Mouse (Mus musculus) intestine, embryonic 14.5 days (tissue): ENCODE results near the gene Rab5b. TPM values are rescaled to one million over a fixed set of nuclear protein-coding genes. Genes with fewer than 3 reads are reported as not detected.
"Not testable (repeated sequence)": the region's sequence is repeated elsewhere in the genome, so short reads cannot be mapped to it uniquely, and the experiment has no call there.

ENCODE experiments used
- ATAC-seq: fragments of 200-750 bp; cut with Nextera tagmentation; replicated peaks from 2 replicates; pipeline ENCODE4 v1.8.0; 2017; ENCODE audit warnings: low read depth, moderate number of reproducible peaks, moderate TSS enrichment, moderate library complexity; ENCODE audit not compliant: low FRiP score, low TSS enrichment
- DNase-seq: peaks from one replicate; pipeline ENCODE4 v3.0.0-alpha.2; 2018; ENCODE audit warnings: low spot score
- H3K27ac ChIP-seq: fragments of 300-500 bp; sonication (generic); 2 replicates; pipeline ENCODE4 v1.5.1; 2014; ENCODE audit warnings: low read depth, mild to moderate bottlenecking, control low read depth
- H3K27me3 ChIP-seq: fragments of 300-500 bp; sonication (generic); replicated peaks from 2 replicates; pipeline ENCODE4 v1.6.1; 2014; ENCODE audit warnings: low read length, control low read depth; ENCODE audit not compliant: control insufficient read depth, insufficient read depth
- H3K36me3 ChIP-seq: fragments of 300-500 bp; sonication (generic); 2 replicates; pipeline ENCODE4 v1.6.1; 2014; ENCODE audit warnings: low read length, control low read depth; ENCODE audit not compliant: control insufficient read depth, insufficient read depth
- H3K4me1 ChIP-seq: fragments of 300-500 bp; sonication (generic); replicated peaks from 2 replicates; pipeline ENCODE4 v1.6.1; 2014; ENCODE audit warnings: low read length, control low read depth, mixed read lengths; ENCODE audit not compliant: control insufficient read depth, insufficient read depth
- H3K4me2 ChIP-seq: fragments of 300-500 bp; sonication (generic); 2 replicates; pipeline ENCODE4 v1.6.1; 2014; ENCODE audit warnings: low read length
- H3K4me3 ChIP-seq: fragments of 300-500 bp; sonication (generic); 2 replicates; pipeline ENCODE4 v1.5.1; 2014; ENCODE audit warnings: low read depth, low read length, control low read depth, mixed read lengths
- H3K9ac ChIP-seq: fragments of 300-500 bp; sonication (generic); 2 replicates; pipeline ENCODE4 v1.6.1; 2014; ENCODE audit warnings: mild to moderate bottlenecking, low read length
- H3K9me3 ChIP-seq: fragments of 300-500 bp; sonication (generic); 2 replicates; pipeline ENCODE4 v1.6.1; 2016; ENCODE audit warnings: low read length, control low read depth; ENCODE audit not compliant: control insufficient read depth
- WGBS: fragments of 180-500 bp; shearing (Covaris S2); extraction: QIAGEN DNeasy Blood & Tissue Kit; methylation state at CpG from one replicate; pipeline ENCODE4 v1.1.7; 2014; 5-methylcytosine and 5-hydroxymethylcytosine counted together
- polyA plus RNA-seq: library from polyadenylated mRNA; unstranded; fragments of >200 nt; fragmentation: Nextera tagmentation; extraction: Ambion mirVana; gene quantifications from 2 replicates; pipeline ENCODE4 v1.2.1, GENCODE M21; 2014

Gene Rab5b
- polyA plus RNA-seq, 1 experiment from 2014 or later = 59.4 TPM

- ATAC-seq = no peak
These were observed 54.2 kb downstream of the Rab5b start for GRCm38 (mm10) chr10:128641871-128642270.

DNA sequence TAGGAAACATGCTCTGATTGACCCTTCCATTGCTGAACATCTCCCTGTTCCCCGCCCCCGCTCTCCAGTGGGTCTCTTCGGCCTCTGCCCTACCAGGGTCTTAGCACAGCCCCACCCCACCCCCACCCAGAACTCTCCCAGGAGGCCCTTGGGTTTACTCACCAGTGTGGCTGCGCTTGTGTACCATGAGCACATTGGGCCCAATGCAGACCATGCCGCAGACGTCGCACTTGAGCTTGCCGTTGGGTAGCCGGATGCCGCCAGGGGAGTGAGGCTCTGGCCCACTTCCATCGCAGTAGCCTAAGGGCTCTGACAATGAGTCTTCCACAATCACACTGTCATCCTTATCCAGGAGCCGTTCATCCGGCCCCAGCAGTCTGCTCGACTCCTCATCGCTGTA is 55.2 kb downstream of the Rab5b start:
- 91% methylated on average over 15 of the region's 15 CpGs for WGBS

More at GRCm38 (mm10) chr10:128641871-128642270, 54.2 kb downstream of the Rab5b start:
- Histone ChIP-seq H3K27me3 (no peaks in the 10 kb centered on the region; the same call in 1 of the 2 replicates), H3K4me1 (peaks cover 12% of the 10 kb centered on the region), H3K9ac (no peak overlapping the region), H3K27ac (no peak overlapping the region), H3K9me3 (no peaks in the 10 kb centered on the region), H3K4me3 (no peak overlapping the region), H3K36me3 (peaks cover 7% of the 10 kb centered on the region; the same call in 1 of the 2 replicates), H3K4me2 (no peak overlapping the region)
- WGBS = 75% methylated on average over 7 of the region's 7 CpGs
- no peak for DNase-seq

GRCm38 (mm10) chr10:128639999-128640398 is 56.1 kb downstream of the Rab5b start:
- WGBS = 88% methylated on average over 14 of the region's 14 CpGs
- ATAC-seq (no peak), DNase-seq (no peak)
- H3K4me1 ChIP-seq = peaks cover 2% of the 10 kb centered on the region; the same call in 1 of the 2 replicates
- no peak overlapping the region for H3K27ac ChIP-seq
- no peak overlapping the region for H3K9ac ChIP-seq
- H3K27me3 ChIP-seq = no peaks in the 10 kb centered on the region; the same call in 1 of the 2 replicates
- H3K36me3 ChIP-seq = peaks cover 7% of the 10 kb centered on the region; the same call in 1 of the 2 replicates
- no peaks in the 10 kb centered on the region for H3K9me3 ChIP-seq
- no peak overlapping the region for H3K4me2 ChIP-seq
- no peak overlapping the region for H3K4me3 ChIP-seq

More for the DNA sequence above, 55.2 kb downstream of the Rab5b start:
- Histone ChIP-seq H3K9me3 (no peaks in the 10 kb centered on the region), H3K27me3 (no peaks in the 10 kb centered on the region; the same call in 1 of the 2 replicates), H3K9ac (no peak overlapping the region), H3K36me3 (peaks cover 7% of the 10 kb centered on the region; the same call in 1 of the 2 replicates), H3K4me2 (no peak overlapping the region), H3K4me3 (no peak overlapping the region), H3K4me1 (peaks cover 5% of the 10 kb centered on the region; the same call in 1 of the 2 replicates), H3K27ac (no peak overlapping the region)
- no peak for DNase-seq
- ATAC-seq = no peak

GRCm38 (mm10) chr10:128637011-128637410 is 59.1 kb downstream of the Rab5b start:
- Histone ChIP-seq H3K4me1 (no peaks in the 10 kb centered on the region), H3K9ac (no peak overlapping the region), H3K9me3 (no peaks in the 10 kb centered on the region), H3K36me3 (peaks cover 15% of the 10 kb centered on the region; the same call in 1 of the 2 replicates), H3K4me2 (no peak overlapping the region), H3K27ac (no peak overlapping the region), H3K27me3 (no peaks in the 10 kb centered on the region), H3K4me3 (no peak overlapping the region)
- DNase-seq (no peak), ATAC-seq (no peak)
- WGBS = 24% methylated on average over 11 of the region's 11 CpGs

GRCm38 (mm10) chr10:128636561-128636960 is 59.5 kb downstream of the Rab5b start:
- no peaks in the 10 kb centered on the region for H3K4me1 ChIP-seq
- H3K9me3 ChIP-seq = no peaks in the 10 kb centered on the region
- 64% methylated on average over 6 of the region's 6 CpGs for WGBS
- no peaks in the 10 kb centered on the region for H3K27me3 ChIP-seq
- no peak overlapping the region for H3K4me3 ChIP-seq
- ATAC-seq (no peak), DNase-seq (no peak)
- no peak overlapping the region for H3K27ac ChIP-seq
- H3K36me3 ChIP-seq = peaks cover 15% of the 10 kb centered on the region; the same call in 1 of the 2 replicates
- H3K4me2 ChIP-seq = no peak overlapping the region
- no peak overlapping the region for H3K9ac ChIP-seq

- no peak overlapping the region for H3K9ac ChIP-seq
- no peak overlapping the region for H3K27ac ChIP-seq
- no peak overlapping the region for H3K4me2 ChIP-seq
- no peaks in the 10 kb centered on the region for H3K9me3 ChIP-seq
- DNase-seq (no peak), ATAC-seq (no peak)
- H3K4me1 ChIP-seq = no peaks in the 10 kb centered on the region
- no peaks in the 10 kb centered on the region for H3K27me3 ChIP-seq
- no peak overlapping the region for H3K4me3 ChIP-seq
- H3K36me3 ChIP-seq = peaks cover 15% of the 10 kb centered on the region; the same call in 1 of the 2 replicates
- 94% methylated on average over 13 of the region's 13 CpGs for WGBS
These were observed 60.4 kb downstream of the Rab5b start for GRCm38 (mm10) chr10:128635697-128636096.

DNA sequence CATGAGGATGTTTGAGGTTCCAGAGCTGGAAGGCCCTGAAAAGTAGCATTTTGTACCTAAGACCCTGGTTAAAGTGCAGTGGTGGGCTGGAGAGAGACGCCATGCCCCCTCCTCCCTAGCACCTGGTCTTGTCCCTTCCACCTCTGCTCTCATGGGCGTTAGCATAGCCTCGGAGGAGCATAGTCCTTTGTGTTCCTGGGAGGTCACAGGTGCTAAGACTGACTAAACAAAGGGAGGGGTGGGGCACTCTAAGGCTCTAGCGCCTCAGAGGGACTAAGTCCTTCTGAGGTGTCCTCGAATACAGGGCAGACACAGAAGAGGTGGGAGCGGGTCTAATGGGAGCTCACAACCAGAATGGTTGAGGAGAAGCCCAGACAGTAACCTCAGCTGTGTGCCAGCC is 64.5 kb downstream of the Rab5b start:
- 16% methylated on average over 6 of the region's 6 CpGs for WGBS
- no peak overlapping the region for H3K27ac ChIP-seq
- no peaks in the 10 kb centered on the region for H3K4me1 ChIP-seq
- H3K4me2 ChIP-seq = no peak overlapping the region
- 0 out of 2 replicates have a peak, but pooled peaks cover 8% of the 10 kb centered on the region for H3K36me3 ChIP-seq
- no peak overlapping the region for H3K9ac ChIP-seq
- no peak for DNase-seq
- H3K27me3 ChIP-seq = no peaks in the 10 kb centered on the region
- ATAC-seq = no peak
- no peak overlapping the region for H3K4me3 ChIP-seq
- H3K9me3 ChIP-seq = no peaks in the 10 kb centered on the region

DNA sequence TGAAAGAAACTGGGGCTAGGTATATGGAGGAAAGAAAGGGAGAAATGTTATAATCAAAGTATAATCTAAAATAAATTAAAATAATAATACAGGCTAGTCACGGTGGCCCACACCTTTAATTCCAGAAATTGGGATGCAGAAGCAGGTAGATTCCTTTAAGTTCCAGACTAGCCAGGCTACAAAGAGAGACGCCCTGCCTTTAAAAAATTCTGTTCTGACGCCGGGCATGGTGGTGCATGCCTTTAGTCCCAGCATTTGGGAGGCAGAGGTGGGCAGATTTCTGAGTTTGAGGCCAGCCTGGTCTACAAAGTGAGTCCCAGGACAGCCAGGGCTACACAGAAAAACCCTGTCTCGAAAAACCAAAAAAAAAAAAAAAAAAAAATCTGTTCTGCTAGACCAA is 65.8 kb downstream of the Rab5b start:
- not testable (repeated sequence) for H3K4me2 ChIP-seq, H3K27ac ChIP-seq, ATAC-seq, H3K4me1 ChIP-seq, H3K9ac ChIP-seq, H3K9me3 ChIP-seq, H3K4me3 ChIP-seq, DNase-seq, H3K27me3 ChIP-seq
- H3K36me3 ChIP-seq = peaks cover 13% of the 10 kb centered on the region
- 91% methylated on average over 5 of the region's 5 CpGs for WGBS

DNA sequence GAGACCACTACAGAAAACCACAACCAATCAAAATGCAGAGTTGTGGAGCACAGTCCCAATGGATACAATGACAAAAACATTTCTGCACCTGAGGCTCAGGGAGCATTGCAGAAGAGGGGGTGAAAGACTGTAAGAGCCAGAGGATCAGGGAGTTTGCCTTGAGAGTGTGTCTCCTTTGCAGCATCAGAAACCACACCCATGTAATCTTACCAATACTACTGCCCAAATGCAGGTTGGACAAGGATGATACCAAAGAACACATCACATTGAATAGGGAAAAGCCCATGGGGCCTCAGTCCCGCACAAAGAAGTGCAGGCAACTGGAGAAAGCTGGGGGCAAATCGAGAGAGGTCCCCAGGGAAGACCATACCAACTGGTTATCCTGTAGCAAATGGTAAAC is 66.3 kb downstream of the Rab5b start:
- ATAC-seq (no peak), DNase-seq (no peak)
- Histone ChIP-seq H3K27ac (no peak overlapping the region), H3K4me2 (no peak overlapping the region), H3K9ac (no peak overlapping the region), H3K27me3 (no peaks in the 10 kb centered on the region), H3K9me3 (no peaks in the 10 kb centered on the region), H3K4me3 (no peak overlapping the region), H3K4me1 (peaks cover 7% of the 10 kb centered on the region), H3K36me3 (peaks cover 17% of the 10 kb centered on the region)
- WGBS = 86% methylated on average over 2 of the region's 2 CpGs
